Mouse (Mus musculus): Measurements from ENCODE around the gene Cerkl. TPM values are rescaled to one million over a fixed set of nuclear protein-coding genes. Genes with fewer than 3 reads are reported as not detected.

The Cerkl gene
- polyA plus RNA-seq, 1 experiment = 1.8 TPM

DNA sequence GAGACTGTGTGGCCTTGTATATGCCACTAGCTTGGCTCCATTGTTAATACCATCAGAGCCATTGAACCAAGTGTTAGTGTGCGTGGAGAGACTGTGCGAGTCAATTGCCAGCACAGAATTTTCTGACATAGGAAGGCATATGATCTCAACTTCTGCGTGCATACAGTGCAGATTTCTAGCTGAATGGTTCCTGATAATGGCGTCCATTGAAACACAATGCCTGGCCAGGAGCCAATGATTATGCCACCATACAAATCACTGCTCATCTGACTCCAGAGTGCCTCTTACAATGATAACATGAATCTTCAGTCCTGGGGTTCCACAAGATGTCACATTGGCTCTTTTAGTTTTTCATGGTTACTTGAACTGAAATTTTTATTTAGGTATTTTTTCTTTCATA, 7.2 kb downstream of the Cerkl start:
- no peak overlapping the region for H3K9ac ChIP-seq (ENCODE audit: low read depth, poor library complexity, severe bottlenecking)
- no peak overlapping the region for H3K27ac ChIP-seq (ENCODE audit: insufficient read depth, low read length)
- H3K9me3 ChIP-seq (replicated peaks; ENCODE audit: control insufficient read depth, insufficient read depth, low read length, poor library complexity, severe bottlenecking) = no peaks in the 10 kb centered on the region
- TF ChIP-seq CTCF (IDR thresholded peaks at IDR 0.05; ENCODE audit: low read depth, low read length) = no peak
- no peak for TF ChIP-seq EP300 (IDR thresholded peaks at IDR 0.05; ENCODE audit: insufficient read depth, low read depth, low read length)
- H3K27me3 ChIP-seq (ENCODE audit: control insufficient read depth, insufficient read depth, low read length, poor library complexity, severe bottlenecking) = no peaks in the 10 kb centered on the region
- no peak overlapping the region for H3K4me3 ChIP-seq (ENCODE audit: low read depth, low read length)
- H3K4me1 ChIP-seq (ENCODE audit: control insufficient read depth, insufficient read depth, low read length) = peaks cover 3% of the 10 kb centered on the region
- no peaks in the 10 kb centered on the region for H3K36me3 ChIP-seq (ENCODE audit: control insufficient read depth, insufficient read depth, low read length, poor library complexity, severe bottlenecking)

DNA sequence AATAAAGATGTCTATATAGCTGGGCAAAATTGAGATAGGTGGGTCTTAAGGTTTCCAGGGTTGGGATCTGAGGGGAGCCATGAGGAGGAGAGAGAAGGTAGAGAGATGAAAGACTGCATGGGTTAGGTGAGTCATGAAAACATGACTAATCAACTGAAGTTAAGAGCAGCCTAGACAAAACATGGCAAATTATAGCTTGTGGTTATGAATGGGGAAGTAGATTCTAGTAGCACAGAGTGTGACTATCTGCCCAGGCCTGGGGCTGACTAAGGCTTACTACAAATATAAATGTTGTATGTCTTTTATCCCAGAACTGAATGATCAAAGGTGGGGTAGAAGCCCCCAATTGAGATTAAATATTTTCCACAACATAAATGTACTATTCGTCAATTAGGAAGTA, 9.4 kb downstream of the Cerkl start:
- H3K4me1 ChIP-seq (ENCODE audit: control insufficient read depth, insufficient read depth, low read length) = peaks cover 3% of the 10 kb centered on the region
- H3K9me3 ChIP-seq (replicated peaks; ENCODE audit: control insufficient read depth, insufficient read depth, low read length, poor library complexity, severe bottlenecking) = no peaks in the 10 kb centered on the region
- no peak overlapping the region for H3K9ac ChIP-seq (ENCODE audit: low read depth, poor library complexity, severe bottlenecking)
- TF ChIP-seq CTCF (IDR thresholded peaks at IDR 0.05; ENCODE audit: low read depth, low read length) (no peak), EP300 (IDR thresholded peaks at IDR 0.05; ENCODE audit: insufficient read depth, low read depth, low read length) (no peak), POLR2A (IDR thresholded peaks at IDR 0.05; ENCODE audit: insufficient read depth, low read length) (no peak)
- no peaks in the 10 kb centered on the region for H3K36me3 ChIP-seq (ENCODE audit: control insufficient read depth, insufficient read depth, low read length, poor library complexity, severe bottlenecking)
- H3K27ac ChIP-seq (ENCODE audit: insufficient read depth, low read length) = no peak overlapping the region
- no peak overlapping the region for H3K4me3 ChIP-seq (ENCODE audit: low read depth, low read length)
- H3K27me3 ChIP-seq (ENCODE audit: control insufficient read depth, insufficient read depth, low read length, poor library complexity, severe bottlenecking) = no peaks in the 10 kb centered on the region

DNA sequence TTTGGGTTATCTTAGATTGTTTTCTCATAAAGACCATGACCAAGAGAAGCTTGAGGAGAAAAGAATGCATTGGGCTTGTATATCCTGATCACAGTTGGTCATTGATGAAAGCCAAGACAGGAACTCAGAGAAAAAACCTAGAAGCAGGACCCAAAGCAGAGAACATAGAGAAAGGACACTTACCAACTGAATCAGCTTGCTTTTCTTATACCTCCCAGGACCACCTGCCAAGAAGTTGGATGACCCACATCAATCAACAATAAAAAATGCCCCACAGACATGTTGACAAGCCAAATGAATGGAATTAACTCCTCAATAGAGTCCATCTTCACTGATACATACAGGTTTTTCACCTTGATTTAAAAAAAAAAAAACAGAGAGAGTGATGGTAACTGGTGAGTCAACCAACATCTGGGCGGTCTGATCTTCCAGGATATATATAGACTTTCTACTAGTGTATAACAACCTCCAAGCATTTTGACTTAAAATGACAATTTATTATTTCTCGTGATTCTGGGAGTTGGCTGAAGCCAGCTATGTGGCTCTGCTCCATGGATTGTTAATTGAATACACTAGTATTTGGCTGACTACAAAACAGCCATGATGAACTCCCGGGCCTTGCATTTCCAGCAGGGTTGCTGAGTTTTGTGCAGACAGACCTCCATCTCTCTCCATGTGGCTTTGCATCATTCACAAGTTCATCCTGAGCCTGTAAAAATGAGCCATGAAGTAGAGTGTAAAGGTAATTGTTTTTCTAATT, 12.5 kb downstream of the Cerkl start:
- no peaks in the 10 kb centered on the region for H3K9me3 ChIP-seq (replicated peaks; ENCODE audit: control insufficient read depth, insufficient read depth, low read length, poor library complexity, severe bottlenecking)
- H3K4me1 ChIP-seq (ENCODE audit: control insufficient read depth, insufficient read depth, low read length) = peaks cover 3% of the 10 kb centered on the region

DNA sequence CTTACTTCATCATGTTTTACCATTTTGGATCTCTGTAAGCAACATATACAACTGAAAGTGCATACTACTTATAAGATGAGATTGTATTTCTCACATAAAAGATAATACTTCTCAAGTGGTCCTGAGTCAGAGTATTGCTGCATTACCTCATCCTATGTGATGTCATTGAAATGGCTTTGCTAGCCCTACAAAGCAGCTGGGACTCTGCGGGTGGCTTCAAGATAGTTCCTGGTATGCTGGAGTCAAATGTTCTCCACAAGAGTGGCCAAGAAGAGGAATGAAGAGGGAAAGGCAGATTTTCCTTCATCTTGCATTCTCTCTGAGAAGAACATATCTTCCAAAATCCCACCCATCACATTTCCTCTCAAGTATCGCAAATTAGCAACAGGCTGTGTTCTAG, 13.2 kb downstream of the Cerkl start:
- no peak for TF ChIP-seq CTCF (IDR thresholded peaks at IDR 0.05; ENCODE audit: low read depth, low read length)
- TF ChIP-seq EP300 (IDR thresholded peaks at IDR 0.05; ENCODE audit: insufficient read depth, low read depth, low read length) = no peak
- no peak for TF ChIP-seq POLR2A (IDR thresholded peaks at IDR 0.05; ENCODE audit: insufficient read depth, low read length)
- H3K4me1 ChIP-seq (ENCODE audit: control insufficient read depth, insufficient read depth, low read length) = peaks cover 3% of the 10 kb centered on the region
- H3K9ac ChIP-seq (ENCODE audit: low read depth, poor library complexity, severe bottlenecking) = no peak overlapping the region
- H3K4me3 ChIP-seq (ENCODE audit: low read depth, low read length) = no peak overlapping the region
- H3K27ac ChIP-seq (ENCODE audit: insufficient read depth, low read length) = no peak overlapping the region
- no peaks in the 10 kb centered on the region for H3K27me3 ChIP-seq (ENCODE audit: control insufficient read depth, insufficient read depth, low read length, poor library complexity, severe bottlenecking)
- no peaks in the 10 kb centered on the region for H3K36me3 ChIP-seq (ENCODE audit: control insufficient read depth, insufficient read depth, low read length, poor library complexity, severe bottlenecking)
- no peaks in the 10 kb centered on the region for H3K9me3 ChIP-seq (replicated peaks; ENCODE audit: control insufficient read depth, insufficient read depth, low read length, poor library complexity, severe bottlenecking)

More for the DNA sequence above, 12.5 kb downstream of the Cerkl start:
- TF ChIP-seq CTCF (IDR thresholded peaks at IDR 0.05; ENCODE audit: low read depth, low read length) (no peak), EP300 (IDR thresholded peaks at IDR 0.05; ENCODE audit: insufficient read depth, low read depth, low read length) (no peak), POLR2A (IDR thresholded peaks at IDR 0.05; ENCODE audit: insufficient read depth, low read length) (no peak)
- no peak overlapping the region for H3K27ac ChIP-seq (ENCODE audit: insufficient read depth, low read length)
- no peak overlapping the region for H3K4me3 ChIP-seq (ENCODE audit: low read depth, low read length)
- H3K27me3 ChIP-seq (ENCODE audit: control insufficient read depth, insufficient read depth, low read length, poor library complexity, severe bottlenecking) = no peaks in the 10 kb centered on the region
- no peaks in the 10 kb centered on the region for H3K36me3 ChIP-seq (ENCODE audit: control insufficient read depth, insufficient read depth, low read length, poor library complexity, severe bottlenecking)
- no peak overlapping the region for H3K9ac ChIP-seq (ENCODE audit: low read depth, poor library complexity, severe bottlenecking)

DNA sequence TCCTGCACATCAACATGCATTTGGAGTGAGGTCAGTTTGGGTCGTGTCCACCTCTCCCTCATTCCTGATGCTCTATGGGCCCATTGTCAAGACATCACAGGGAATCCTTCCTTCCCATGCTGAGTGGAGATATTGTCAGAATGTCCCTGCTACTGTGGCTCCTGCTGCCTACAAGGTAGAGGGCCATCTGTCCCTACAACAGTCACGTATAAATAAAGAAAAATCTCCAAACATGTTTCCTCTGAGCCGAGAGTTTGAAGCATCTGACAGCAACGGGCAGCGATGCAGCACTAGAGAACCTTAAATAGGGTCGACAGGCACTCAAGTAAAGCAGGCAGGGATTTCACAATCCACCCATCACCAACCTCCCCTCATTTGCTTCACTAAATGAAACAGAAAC, 13.7 kb downstream of the Cerkl start:
- H3K9ac ChIP-seq (ENCODE audit: low read depth, poor library complexity, severe bottlenecking) = no peak overlapping the region
- H3K4me3 ChIP-seq (ENCODE audit: low read depth, low read length) = no peak overlapping the region

DNA sequence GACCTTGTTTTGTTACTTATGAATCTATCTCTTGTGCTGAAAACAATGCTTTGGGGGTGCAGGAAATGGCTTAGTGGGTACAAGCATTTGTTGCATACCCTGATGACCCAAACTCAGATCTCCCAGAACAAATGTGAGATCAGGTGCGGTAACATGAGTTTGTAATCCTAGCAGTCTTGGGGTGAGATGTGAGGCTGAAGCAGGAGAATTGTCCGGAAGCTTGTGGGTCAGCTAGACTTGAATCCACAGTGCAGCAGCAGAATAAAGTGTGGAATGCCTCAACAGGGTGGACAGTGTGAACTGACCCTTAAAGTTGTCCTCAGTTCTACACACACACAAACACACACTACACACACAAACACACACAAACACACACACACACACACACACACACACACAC, 14.4 kb downstream of the Cerkl start:
- TF ChIP-seq CTCF (IDR thresholded peaks at IDR 0.05; ENCODE audit: low read depth, low read length) (no peak), EP300 (IDR thresholded peaks at IDR 0.05; ENCODE audit: insufficient read depth, low read depth, low read length) (no peak), POLR2A (IDR thresholded peaks at IDR 0.05; ENCODE audit: insufficient read depth, low read length) (no peak)
- H3K4me1 ChIP-seq (ENCODE audit: control insufficient read depth, insufficient read depth, low read length) = peaks cover 3% of the 10 kb centered on the region
- H3K9me3 ChIP-seq (replicated peaks; ENCODE audit: control insufficient read depth, insufficient read depth, low read length, poor library complexity, severe bottlenecking) = no peaks in the 10 kb centered on the region
- no peaks in the 10 kb centered on the region for H3K27me3 ChIP-seq (ENCODE audit: control insufficient read depth, insufficient read depth, low read length, poor library complexity, severe bottlenecking)
- H3K27ac ChIP-seq (ENCODE audit: insufficient read depth, low read length) = no peak overlapping the region
- no peaks in the 10 kb centered on the region for H3K36me3 ChIP-seq (ENCODE audit: control insufficient read depth, insufficient read depth, low read length, poor library complexity, severe bottlenecking)
- H3K4me3 ChIP-seq (ENCODE audit: low read depth, low read length) = no peak overlapping the region
- H3K9ac ChIP-seq (ENCODE audit: low read depth, poor library complexity, severe bottlenecking) = no peak overlapping the region

More for the DNA sequence above, 13.7 kb downstream of the Cerkl start:
- H3K27me3 ChIP-seq (ENCODE audit: control insufficient read depth, insufficient read depth, low read length, poor library complexity, severe bottlenecking) = no peaks in the 10 kb centered on the region
- H3K9me3 ChIP-seq (replicated peaks; ENCODE audit: control insufficient read depth, insufficient read depth, low read length, poor library complexity, severe bottlenecking) = no peaks in the 10 kb centered on the region
- peaks cover 3% of the 10 kb centered on the region for H3K4me1 ChIP-seq (ENCODE audit: control insufficient read depth, insufficient read depth, low read length)
- no peaks in the 10 kb centered on the region for H3K36me3 ChIP-seq (ENCODE audit: control insufficient read depth, insufficient read depth, low read length, poor library complexity, severe bottlenecking)
- TF ChIP-seq EP300 (IDR thresholded peaks at IDR 0.05; ENCODE audit: insufficient read depth, low read depth, low read length) = no peak
- no peak for TF ChIP-seq CTCF (IDR thresholded peaks at IDR 0.05; ENCODE audit: low read depth, low read length)
- no peak for TF ChIP-seq POLR2A (IDR thresholded peaks at IDR 0.05; ENCODE audit: insufficient read depth, low read length)
- no peak overlapping the region for H3K27ac ChIP-seq (ENCODE audit: insufficient read depth, low read length)

All from ES-Bruce4 (cell line).